Mouse (Mus musculus): Measurements from ENCODE around the gene Notch3. TPM values are rescaled to one million over a fixed set of nuclear protein-coding genes. Genes with fewer than 3 reads are reported as not detected.

The Notch3 gene
- polyA plus RNA-seq, 1 experiment from 2014 or later: 11.2 TPM

DNA sequence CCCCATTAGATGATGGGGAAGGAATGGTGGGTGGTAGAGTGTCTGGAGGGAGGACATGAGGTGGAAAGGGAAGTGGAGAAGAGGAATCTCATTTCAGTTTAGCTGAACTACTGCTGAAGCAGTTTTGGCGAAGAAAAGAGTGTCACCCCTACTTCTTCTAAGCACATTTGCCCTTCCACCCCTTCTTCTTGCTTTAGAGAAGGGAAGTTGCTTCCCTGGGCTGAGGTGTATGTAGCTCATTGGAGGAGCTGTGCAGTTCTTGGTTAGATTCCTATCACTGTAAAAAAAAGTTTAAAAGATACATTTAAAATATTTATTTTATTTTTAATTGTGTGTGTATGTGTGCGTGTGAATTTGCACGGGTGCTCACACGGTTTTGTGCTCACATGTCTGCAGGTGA is 10.3 kb upstream of the Notch3 start:
- no peak for ATAC-seq (ENCODE audit: low FRiP score, low TSS enrichment)
- WGBS: 97% methylated on average over 4 of the region's 4 CpGs

DNA sequence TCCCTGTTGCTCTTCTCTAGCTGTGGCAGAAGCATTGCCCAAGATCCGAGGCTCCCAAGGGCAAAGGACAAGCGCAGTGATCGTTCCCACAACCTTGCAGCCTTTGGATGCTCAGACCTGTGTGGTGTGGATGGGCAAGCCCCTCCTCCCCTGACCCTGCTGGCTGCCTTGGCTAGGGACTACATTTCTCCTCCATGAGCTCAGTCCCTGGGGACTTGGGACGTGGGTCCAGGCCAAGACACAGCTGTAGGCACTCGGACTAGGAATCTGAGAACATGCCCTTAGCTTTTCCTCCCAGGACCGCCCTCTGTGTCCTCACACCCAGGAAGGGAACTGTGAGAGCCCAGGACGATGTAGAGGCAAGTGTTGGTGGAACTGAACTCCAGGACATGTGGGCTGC is 6.5 kb upstream of the Notch3 start:
- Histone ChIP-seq H3K4me1 (ENCODE audit: control insufficient read depth, insufficient read depth, low read length) (no peaks in the 10 kb centered on the region), H3K36me3 (ENCODE audit: control insufficient read depth, insufficient read depth, low read length) (no peaks in the 10 kb centered on the region), H3K9ac (replicated peaks; ENCODE audit: low read length) (no peak overlapping the region), H3K4me2 (ENCODE audit: low read length) (no peak overlapping the region), H3K4me3 (replicated peaks; ENCODE audit: low read depth, low read length) (no peak overlapping the region), H3K9me3 (ENCODE audit: control insufficient read depth, low read length) (no peaks in the 10 kb centered on the region), H3K27me3 (ENCODE audit: control insufficient read depth, insufficient read depth, low read length) (no peaks in the 10 kb centered on the region), H3K27ac (replicated peaks; ENCODE audit: low read depth, low read length) (no peak overlapping the region)
- DNase-seq (no peak), ATAC-seq (ENCODE audit: low FRiP score, low TSS enrichment) (no peak)
- 77% methylated on average over 7 of the region's 7 CpGs for WGBS

More for the DNA sequence above, 10.3 kb upstream of the Notch3 start:
- Histone ChIP-seq H3K27me3 (ENCODE audit: control insufficient read depth, insufficient read depth, low read length) (no peaks in the 10 kb centered on the region), H3K4me1 (ENCODE audit: control insufficient read depth, insufficient read depth, low read length) (peaks cover 15% of the 10 kb centered on the region), H3K9me3 (ENCODE audit: control insufficient read depth, low read length) (no peaks in the 10 kb centered on the region), H3K27ac (replicated peaks; ENCODE audit: low read depth, low read length) (no peak overlapping the region), H3K9ac (replicated peaks; ENCODE audit: low read length) (no peak overlapping the region), H3K4me2 (ENCODE audit: low read length) (no peak overlapping the region), H3K4me3 (replicated peaks; ENCODE audit: low read depth, low read length) (no peak overlapping the region), H3K36me3 (ENCODE audit: control insufficient read depth, insufficient read depth, low read length) (no peaks in the 10 kb centered on the region)
- no peak for DNase-seq

DNA sequence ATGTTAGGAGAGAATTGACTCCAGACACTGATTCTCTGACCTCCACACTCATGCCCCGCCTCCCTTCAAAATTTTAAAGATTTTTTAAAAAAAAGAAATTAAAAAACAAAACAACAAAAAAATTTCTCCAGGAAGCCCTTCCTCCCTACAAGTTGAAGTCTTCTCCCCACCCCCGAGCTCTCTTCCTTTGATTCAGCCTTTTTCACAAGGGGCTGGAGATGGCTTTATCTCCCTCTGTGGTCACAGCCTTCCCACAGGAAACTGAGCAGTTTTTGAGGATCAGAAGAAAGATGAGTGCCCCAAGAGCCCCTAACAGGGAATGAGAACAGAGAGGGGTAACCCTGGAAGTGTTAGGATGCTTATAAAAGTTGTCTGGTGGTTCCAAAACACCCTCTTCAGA is 5.8 kb upstream of the Notch3 start:
- Histone ChIP-seq H3K27ac (replicated peaks; ENCODE audit: low read depth, low read length) (no peak overlapping the region), H3K4me2 (ENCODE audit: low read length) (no peak overlapping the region), H3K4me1 (ENCODE audit: control insufficient read depth, insufficient read depth, low read length) (no peaks in the 10 kb centered on the region), H3K27me3 (ENCODE audit: control insufficient read depth, insufficient read depth, low read length) (no peaks in the 10 kb centered on the region), H3K9ac (replicated peaks; ENCODE audit: low read length) (no peak overlapping the region), H3K9me3 (ENCODE audit: control insufficient read depth, low read length) (no peaks in the 10 kb centered on the region), H3K4me3 (replicated peaks; ENCODE audit: low read depth, low read length) (no peak overlapping the region), H3K36me3 (ENCODE audit: control insufficient read depth, insufficient read depth, low read length) (no peaks in the 10 kb centered on the region)
- ATAC-seq (ENCODE audit: low FRiP score, low TSS enrichment): no peak
- DNase-seq: no peak
- WGBS: 74% methylated on average over 2 of the region's 2 CpGs

DNA sequence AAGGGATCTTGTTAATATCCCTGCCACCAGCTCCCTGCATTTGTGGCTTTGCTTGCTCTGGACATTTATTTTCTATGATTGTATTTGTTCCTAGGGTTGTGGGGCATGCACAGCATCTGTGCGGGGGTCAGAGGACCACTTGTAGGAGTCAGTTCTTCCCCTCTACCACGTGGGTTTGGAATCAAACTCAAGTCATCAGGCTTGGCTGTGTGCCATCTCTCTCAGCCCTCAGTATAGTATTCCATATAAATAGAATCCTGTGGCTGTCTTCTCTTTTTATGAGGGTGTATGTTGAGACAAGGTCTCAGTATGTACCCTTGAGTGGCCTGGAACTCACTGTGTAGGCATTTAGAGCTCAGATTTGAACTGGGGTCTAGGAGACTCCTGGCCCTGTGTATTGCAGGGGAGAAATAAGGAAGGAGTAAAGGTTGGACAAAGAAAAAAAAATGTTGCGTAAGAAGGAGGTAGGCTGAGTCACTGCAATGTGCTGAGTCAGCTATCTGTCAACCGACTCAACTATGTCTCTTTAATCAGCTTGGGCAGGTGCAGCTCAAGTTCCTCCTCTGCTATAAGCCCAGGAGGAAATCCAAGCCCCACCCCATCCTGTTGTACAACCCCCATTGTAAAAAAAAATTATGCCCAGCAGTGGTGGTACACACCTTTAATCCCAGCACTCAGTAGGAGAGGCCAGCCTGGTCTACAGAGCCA is 3.0 kb upstream of the Notch3 start:
- Histone ChIP-seq H3K36me3 (ENCODE audit: control insufficient read depth, insufficient read depth, low read length) (no peaks in the 10 kb centered on the region), H3K9me3 (ENCODE audit: control insufficient read depth, low read length) (no peaks in the 10 kb centered on the region), H3K4me2 (ENCODE audit: low read length) (no peak overlapping the region), H3K9ac (replicated peaks; ENCODE audit: low read length) (no peak overlapping the region), H3K4me3 (replicated peaks; ENCODE audit: low read depth, low read length) (no peak overlapping the region), H3K27me3 (ENCODE audit: control insufficient read depth, insufficient read depth, low read length) (no peaks in the 10 kb centered on the region), H3K4me1 (ENCODE audit: control insufficient read depth, insufficient read depth, low read length) (peaks cover 19% of the 10 kb centered on the region), H3K27ac (replicated peaks; ENCODE audit: low read depth, low read length) (no peak overlapping the region)
- ATAC-seq (ENCODE audit: low FRiP score, low TSS enrichment) (no peak), DNase-seq (no peak)
- WGBS: 84% methylated on average over 4 of the region's 4 CpGs

DNA sequence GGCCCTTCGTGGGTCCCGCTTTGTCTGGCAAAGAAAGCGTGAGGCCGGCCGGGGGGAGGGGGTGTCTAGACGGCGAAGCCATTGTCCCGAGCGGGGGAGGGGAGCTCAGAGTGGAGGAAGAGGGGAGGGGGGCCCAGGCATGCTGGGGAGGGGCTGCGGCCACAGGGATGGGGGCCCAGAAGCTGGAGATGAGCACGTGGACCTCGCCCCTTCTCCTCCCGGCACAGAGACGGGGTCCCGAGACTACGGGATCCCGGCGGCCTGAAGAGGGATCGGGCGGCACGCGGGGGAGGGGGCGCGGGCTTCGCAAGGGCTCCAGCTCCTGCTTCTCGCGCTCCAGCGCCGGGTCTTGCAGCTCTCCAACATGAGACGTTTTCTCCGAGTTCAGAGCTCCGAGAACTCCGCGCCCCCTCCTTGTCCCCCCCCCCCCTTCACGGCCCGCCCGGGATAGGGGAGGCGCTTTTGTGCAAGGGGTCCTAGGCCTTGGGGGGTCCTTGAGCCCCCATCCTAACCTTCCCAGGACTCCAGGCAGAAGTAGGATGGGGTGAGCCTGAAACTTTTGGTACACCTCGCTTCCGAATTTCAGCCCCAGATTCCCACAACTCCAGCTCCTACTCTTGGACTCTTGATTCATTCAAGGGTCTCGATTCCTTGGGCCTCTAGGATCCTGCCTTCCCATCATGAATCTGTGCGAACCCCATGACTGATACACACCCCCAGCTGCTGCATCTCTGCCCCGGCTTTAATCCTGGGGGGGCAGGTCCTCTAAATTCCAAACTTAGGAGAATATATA is 653 bp downstream of the Notch3 start:
- DNase-seq (peak; percentile 93), ATAC-seq (ENCODE audit: low FRiP score, low TSS enrichment) (peak; percentile 66)
- Histone ChIP-seq H3K4me2 (ENCODE audit: low read length) (peak overlapping the region; percentile 85), H3K27me3 (ENCODE audit: control insufficient read depth, insufficient read depth, low read length) (no peaks in the 10 kb centered on the region), H3K9ac (replicated peaks; ENCODE audit: low read length) (peak overlapping the region; percentile 70), H3K36me3 (ENCODE audit: control insufficient read depth, insufficient read depth, low read length) (no peaks in the 10 kb centered on the region), H3K9me3 (ENCODE audit: control insufficient read depth, low read length) (no peaks in the 10 kb centered on the region), H3K27ac (replicated peaks; ENCODE audit: low read depth, low read length) (peak overlapping the region; percentile 84), H3K4me1 (ENCODE audit: control insufficient read depth, insufficient read depth, low read length) (peaks cover 24% of the 10 kb centered on the region), H3K4me3 (replicated peaks; ENCODE audit: low read depth, low read length) (peak overlapping the region; percentile 49)
- under 1% methylated on average over 35 of the region's 43 CpGs for WGBS

DNA sequence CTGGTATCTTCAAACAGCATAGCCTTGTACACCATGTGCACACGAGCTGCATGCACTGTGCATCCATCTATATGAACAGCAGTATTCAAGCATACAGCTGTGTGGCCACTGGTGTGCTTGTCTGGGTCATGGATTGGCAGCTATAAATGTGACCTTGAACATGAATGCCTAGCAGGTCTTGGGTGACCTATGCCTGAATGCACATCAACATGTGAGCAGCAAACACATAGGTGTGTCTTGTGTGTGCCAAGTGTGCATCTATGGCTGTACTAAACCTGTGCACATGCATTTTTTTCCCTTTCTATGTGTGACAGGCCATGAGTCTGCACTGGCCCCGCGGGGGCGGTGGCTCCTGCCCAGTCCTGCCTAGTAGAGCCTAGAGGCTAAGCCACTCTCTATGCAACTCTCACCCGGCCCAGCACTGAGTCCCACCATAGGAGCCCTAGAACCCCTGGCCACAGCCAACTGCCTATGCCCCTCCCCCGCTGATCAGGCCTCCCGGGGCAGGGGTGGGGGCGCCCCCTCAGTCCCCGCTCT is 1.3 kb downstream of the Notch3 start:
- H3K4me3 ChIP-seq (replicated peaks; ENCODE audit: low read depth, low read length): peak overlapping the region; percentile 49
- peaks cover 24% of the 10 kb centered on the region for H3K4me1 ChIP-seq (ENCODE audit: control insufficient read depth, insufficient read depth, low read length)
- peak overlapping the region; percentile 85 for H3K4me2 ChIP-seq (ENCODE audit: low read length)
- ATAC-seq (ENCODE audit: low FRiP score, low TSS enrichment): peak; percentile 74
- 5% methylated on average over 9 of the region's 9 CpGs for WGBS
- H3K27me3 ChIP-seq (ENCODE audit: control insufficient read depth, insufficient read depth, low read length): no peaks in the 10 kb centered on the region
- peak overlapping the region; percentile 84 for H3K27ac ChIP-seq (replicated peaks; ENCODE audit: low read depth, low read length)
- no peaks in the 10 kb centered on the region for H3K36me3 ChIP-seq (ENCODE audit: control insufficient read depth, insufficient read depth, low read length)
- no peaks in the 10 kb centered on the region for H3K9me3 ChIP-seq (ENCODE audit: control insufficient read depth, low read length)
- peak overlapping the region; percentile 70 for H3K9ac ChIP-seq (replicated peaks; ENCODE audit: low read length)
- no peak for DNase-seq

DNA sequence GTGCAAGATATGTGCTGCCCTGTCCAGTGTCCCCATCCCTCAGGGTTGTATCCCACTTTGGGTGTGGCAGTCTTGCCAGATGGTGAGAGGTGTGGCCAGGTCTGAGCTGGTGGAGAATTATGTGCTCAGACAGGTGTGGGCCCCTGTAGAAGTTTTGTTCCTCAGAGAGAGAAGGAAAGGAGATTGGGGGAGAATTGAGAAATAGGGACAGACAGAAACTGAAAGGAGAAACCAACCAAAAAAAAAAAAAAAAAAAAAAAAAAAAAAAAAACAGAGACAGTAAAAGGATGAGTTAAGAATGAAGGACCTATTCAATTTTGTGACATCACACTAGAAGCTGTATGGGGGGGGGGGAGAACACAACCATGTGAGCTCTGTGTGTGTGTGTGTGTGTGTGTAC is 1.9 kb downstream of the Notch3 start:
- Histone ChIP-seq H3K27ac (replicated peaks; ENCODE audit: low read depth, low read length) (peak overlapping the region; percentile 84; the same call in 1 of the 2 replicates), H3K9me3 (ENCODE audit: control insufficient read depth, low read length) (no peaks in the 10 kb centered on the region), H3K4me1 (ENCODE audit: control insufficient read depth, insufficient read depth, low read length) (peaks cover 24% of the 10 kb centered on the region), H3K27me3 (ENCODE audit: control insufficient read depth, insufficient read depth, low read length) (no peaks in the 10 kb centered on the region), H3K36me3 (ENCODE audit: control insufficient read depth, insufficient read depth, low read length) (no peaks in the 10 kb centered on the region), H3K9ac (replicated peaks; ENCODE audit: low read length) (no peak overlapping the region), H3K4me2 (ENCODE audit: low read length) (peak overlapping the region; percentile 85), H3K4me3 (replicated peaks; ENCODE audit: low read depth, low read length) (no peak overlapping the region)
- ATAC-seq (ENCODE audit: low FRiP score, low TSS enrichment) (no peak), DNase-seq (no peak)

DNA sequence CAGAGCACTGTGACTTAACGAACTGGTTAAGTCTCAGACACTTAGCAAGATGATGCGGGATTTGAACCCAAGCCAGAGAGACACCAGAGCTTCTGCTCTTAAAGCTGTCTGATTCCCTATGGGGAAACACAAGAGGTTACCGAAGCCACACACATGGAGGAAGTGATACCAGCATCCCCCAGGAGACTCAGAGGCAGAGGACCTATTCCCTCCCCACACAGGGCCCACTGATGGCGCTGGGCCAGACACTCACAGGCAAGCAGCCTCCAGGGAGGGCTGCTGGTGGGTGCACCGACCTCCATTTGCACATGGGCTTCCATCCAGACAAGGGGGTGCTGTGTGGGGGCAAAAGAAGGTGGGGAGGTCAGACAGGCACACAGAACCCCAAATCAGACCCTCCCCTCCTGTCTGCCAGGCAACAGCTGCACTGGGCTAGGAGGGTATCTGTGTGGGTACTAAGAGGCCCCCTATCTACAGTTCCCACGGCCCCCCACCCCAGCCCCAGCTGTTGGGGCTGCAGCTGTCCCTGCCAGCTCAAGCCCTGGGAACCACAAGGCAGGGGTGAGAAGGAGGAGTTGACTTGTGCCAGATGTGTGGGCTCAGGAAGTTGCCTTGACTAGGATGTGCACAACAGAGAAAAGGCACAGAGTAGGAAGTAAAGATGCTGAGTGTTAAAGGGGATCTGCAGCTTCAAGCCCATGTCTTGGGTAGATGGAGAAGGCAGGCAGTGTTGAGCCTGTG is 2.6 kb downstream of the Notch3 start:
- ATAC-seq (ENCODE audit: low FRiP score, low TSS enrichment) (no peak), DNase-seq (peak; percentile 41)
- H3K4me1 ChIP-seq (ENCODE audit: control insufficient read depth, insufficient read depth, low read length): peaks cover 24% of the 10 kb centered on the region
- no peaks in the 10 kb centered on the region for H3K9me3 ChIP-seq (ENCODE audit: control insufficient read depth, low read length)
- peak overlapping the region; percentile 17; the same call in 1 of the 2 replicates for H3K4me2 ChIP-seq (ENCODE audit: low read length)
- 0 out of 2 replicates have a peak overlapping the region, but pooled peaks have one; percentile 6 for H3K27ac ChIP-seq (replicated peaks; ENCODE audit: low read depth, low read length)
- no peaks in the 10 kb centered on the region for H3K27me3 ChIP-seq (ENCODE audit: control insufficient read depth, insufficient read depth, low read length)
- no peaks in the 10 kb centered on the region for H3K36me3 ChIP-seq (ENCODE audit: control insufficient read depth, insufficient read depth, low read length)
- no peak overlapping the region for H3K4me3 ChIP-seq (replicated peaks; ENCODE audit: low read depth, low read length)
- no peak overlapping the region for H3K9ac ChIP-seq (replicated peaks; ENCODE audit: low read length)
- WGBS: 57% methylated on average over 6 of the region's 6 CpGs

All from midbrain, embryonic 14.5 days (tissue).